Mouse (Mus musculus) embryonic fibroblast, embryonic 13.5 days (primary cell): ENCODE data around the gene Cacna1i.

Source experiments
- CTCF ChIP-seq: IDR thresholded peaks from 2 replicates; pipeline ENCODE4 v1.5.1; 2011; ENCODE audit warnings: mild to moderate bottlenecking, control low read depth, low read length, moderate library complexity, borderline replicate concordance; ENCODE audit not compliant: insufficient read depth
- POLR2A ChIP-seq: IDR thresholded peaks from 2 replicates; pipeline ENCODE4 v1.6.1; 2011; ENCODE audit warnings: low read depth, mild to moderate bottlenecking, control low read depth, low read length, moderate library complexity

GRCm38 (mm10) chr15:80361780-80362508 lies 74.9 kb downstream of the Cacna1i start:
- TF ChIP-seq CTCF = no peak
- TF ChIP-seq POLR2A = no peak
